Mouse (Mus musculus) liver, embryonic 14.5 days (tissue): Measurements from ENCODE around the gene Bmp7. TPM values are rescaled to one million over a fixed set of nuclear protein-coding genes. Genes with fewer than 3 reads are reported as not detected.

Source experiments
- ATAC-seq: fragments of 200-750 bp; cut with Nextera tagmentation; 2 replicates; pipeline ENCODE4 v1.8.0; 2017; ENCODE audit warnings: moderate number of reproducible peaks, mild to moderate bottlenecking, moderate library complexity; ENCODE audit not compliant: insufficient read depth
- DNase-seq, 3 experiments: peaks; one replicate each; pipeline ENCODE4 v3.0.0-alpha.2; 2012 to 2013; ENCODE audit warnings: low read depth in 3 of 3, low spot score in 3 of 3
- H3K27ac ChIP-seq: fragments of 300-500 bp; sonication (generic); 2 replicates; pipeline ENCODE4 v1.5.1; 2014; ENCODE audit warnings: moderate library complexity, mild to moderate bottlenecking, control low read depth, inconsistent platforms
- H3K27me3 ChIP-seq: fragments of 300-500 bp; sonication (generic); 2 replicates; pipeline ENCODE4 v1.6.1; 2014; ENCODE audit warnings: mild to moderate bottlenecking, low read length, moderate library complexity; ENCODE audit not compliant: control insufficient read depth, insufficient read depth
- H3K36me3 ChIP-seq: fragments of 300-500 bp; sonication (generic); replicated peaks from 2 replicates; pipeline ENCODE4 v1.6.1; 2014; ENCODE audit warnings: low read depth; ENCODE audit not compliant: control insufficient read depth, insufficient read depth
- H3K4me1 ChIP-seq, 2 experiments: fragments of 200-500 bp in 1 of 2; fragments of 300-500 bp in 1 of 2; sonication (generic) in 1 of 2; replicated peaks; 2 replicates each; pipeline ENCODE4 v1.6.1; 2012 to 2014; ENCODE audit warnings: antibody characterized with exemption in 1 of 2, inconsistent platforms in 1 of 2, low read length in 1 of 2; ENCODE audit not compliant: control insufficient read depth in 2 of 2, insufficient read depth in 2 of 2
- H3K4me2 ChIP-seq: fragments of 300-500 bp; sonication (generic); 2 replicates; pipeline ENCODE4 v1.6.1; 2014; ENCODE audit warnings: low read depth, mild to moderate bottlenecking, control low read depth, moderate library complexity
- H3K4me3 ChIP-seq, 2 experiments: fragments of 200-500 bp in 1 of 2; fragments of 300-500 bp in 1 of 2; sonication (generic) in 1 of 2; 2 replicates each; pipeline ENCODE4 v1.5.1; 2012 to 2014; ENCODE audit warnings: low read depth in 2 of 2, low read length in 2 of 2, mild to moderate bottlenecking in 2 of 2, control low read depth in 1 of 2, inconsistent platforms in 1 of 2, moderate library complexity in 1 of 2; ENCODE audit not compliant: insufficient read depth in 1 of 2
- H3K9ac ChIP-seq: fragments of 300-500 bp; sonication (generic); replicated peaks from 2 replicates; pipeline ENCODE4 v1.6.1; 2014; ENCODE audit warnings: mild to moderate bottlenecking, control low read depth, moderate library complexity
- H3K9me3 ChIP-seq: fragments of 300-500 bp; sonication (generic); 2 replicates; pipeline ENCODE4 v1.6.1; 2016; ENCODE audit warnings: low read length, mixed read lengths; ENCODE audit not compliant: control insufficient read depth
- CTCF ChIP-seq: IDR thresholded peaks from 2 replicates; pipeline ENCODE4 v1.5.1; 2016; ENCODE audit warnings: antibody characterized with exemption, low read depth, control low read depth
- EP300 ChIP-seq: IDR thresholded peaks from 2 replicates; pipeline ENCODE4 v1.6.1; 2016; ENCODE audit warnings: antibody characterized with exemption, low read depth
- WGBS: fragments of 180-500 bp; shearing (Covaris S2); extraction: QIAGEN DNeasy Blood & Tissue Kit; methylation state at CpG from one replicate; pipeline ENCODE4 v1.1.7; 2014; ENCODE audit not compliant: insufficient replicate concordance; 5-methylcytosine and 5-hydroxymethylcytosine counted together
- polyA plus RNA-seq, 2 experiments: library from polyadenylated mRNA; depleted of rRNA in 1 of 2; stranded (reverse) in 1 of 2; unstranded in 1 of 2; fragments of >200 nt; fragmentation: Nextera tagmentation in 1 of 2; extraction: Ambion mirVana in 1 of 2; gene quantifications; 2 replicates each; pipeline versions ENCODE4 v1.2.1 to v1.2.3; 2012 to 2014

Gene Bmp7
- polyA plus RNA-seq, 2 experiments, result 1.7 to 1.8 TPM

GRCm38 (mm10) chr2:172933631-172934419 lies 6.3 kb downstream of the Bmp7 start:
- DNase-seq, result no peak
- H3K4me1 ChIP-seq, result peaks cover 0 to 4% of the 10 kb centered on the region in 2 experiments; a peak in 2 of 4 replicates

DNA sequence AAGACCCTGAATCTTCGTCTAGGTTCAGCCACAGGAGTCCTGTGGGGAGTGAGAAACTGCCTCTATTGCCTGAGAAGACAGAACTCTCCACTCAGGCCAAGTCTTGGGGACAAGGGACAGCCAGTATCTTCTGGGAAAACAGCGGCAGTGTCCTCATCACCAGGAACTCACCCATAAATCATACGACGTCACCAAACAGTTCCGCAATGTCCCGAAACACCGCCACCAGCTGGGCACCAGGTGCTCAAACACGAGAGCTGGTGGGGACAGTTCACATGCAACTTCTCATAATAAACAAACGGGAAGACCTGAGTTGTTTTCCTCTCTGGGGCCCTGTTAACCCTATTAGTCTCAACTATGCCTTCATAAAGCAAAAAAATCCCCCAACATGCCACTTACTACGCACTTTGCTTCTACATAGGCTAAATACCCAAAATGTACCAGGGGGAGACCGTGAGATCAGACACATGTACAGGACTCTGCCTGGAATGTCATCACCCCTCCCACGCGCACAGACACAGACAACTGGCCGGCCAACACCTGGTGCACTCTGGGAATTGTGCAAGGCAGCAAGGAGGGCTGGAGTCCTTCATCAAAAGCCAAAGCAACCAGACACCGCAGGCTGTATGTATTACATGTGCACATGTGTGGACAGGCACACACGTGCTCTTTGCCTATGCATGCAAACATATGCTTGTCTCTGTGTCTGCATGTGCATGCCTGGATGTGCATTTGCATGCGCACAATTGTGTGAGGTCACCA lies 8.8 kb downstream of the Bmp7 start:
- DNase-seq, result no peak
- H3K27me3 ChIP-seq, result peaks cover 26% of the 10 kb centered on the region
- H3K4me1 ChIP-seq, result peaks cover 0 to 3% of the 10 kb centered on the region in 2 experiments; a peak in 2 of 4 replicates

More at GRCm38 (mm10) chr2:172933631-172934419, 6.3 kb downstream of the Bmp7 start:
- Histone ChIP-seq H3K27ac (no peak overlapping the region), H3K4me2 (no peak overlapping the region), H3K9me3 (no peaks in the 10 kb centered on the region), H3K9ac (no peak overlapping the region), H3K36me3 (no peaks in the 10 kb centered on the region), H3K4me3 (no peak overlapping the region), H3K27me3 (peaks cover 50% of the 10 kb centered on the region)
- WGBS, result 5% methylated on average over 34 of the region's 34 CpGs
- TF ChIP-seq EP300 (no peak), CTCF (no peak)
- ATAC-seq, result no peak

DNA sequence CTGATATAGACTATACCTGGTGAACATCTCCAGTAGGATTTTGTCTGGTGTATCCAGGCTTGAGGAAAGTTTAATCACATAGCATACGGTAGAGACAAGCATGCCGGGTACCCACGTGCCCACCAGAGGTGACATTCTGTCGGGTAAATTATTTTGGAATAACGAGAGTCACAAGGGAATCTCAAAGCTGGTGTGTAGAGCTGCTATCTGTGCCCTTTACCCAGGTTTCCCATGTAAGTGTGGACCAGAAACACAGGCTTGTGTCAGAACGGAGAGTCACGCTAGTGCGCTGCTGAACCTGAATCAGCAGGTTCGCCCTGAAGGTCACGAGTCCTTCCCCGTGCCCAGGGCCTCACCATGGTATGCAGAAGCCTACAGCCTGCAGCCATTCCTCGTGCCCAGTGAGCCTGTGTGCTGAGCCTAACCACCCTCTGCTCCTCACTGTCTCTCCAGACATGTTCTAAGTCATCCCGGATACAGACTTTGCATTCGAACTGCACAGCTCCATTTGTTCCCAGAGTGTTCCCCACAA lies 10.2 kb downstream of the Bmp7 start:
- no peak for ATAC-seq
- Histone ChIP-seq H3K4me3 (no peak overlapping the region), H3K27me3 (peaks cover 17% of the 10 kb centered on the region), H3K9me3 (no peaks in the 10 kb centered on the region), H3K27ac (no peak overlapping the region), H3K4me2 (no peak overlapping the region), H3K4me1 (peaks cover 0 to 3% of the 10 kb centered on the region in 2 experiments; a peak in 1 of 4 replicates), H3K36me3 (no peaks in the 10 kb centered on the region), H3K9ac (no peak overlapping the region)
- TF ChIP-seq EP300, result no peak
- TF ChIP-seq CTCF, result no peak
- WGBS, result 72% methylated on average over 14 of the region's 14 CpGs
- no peak for DNase-seq

More for the DNA sequence above, 8.8 kb downstream of the Bmp7 start:
- no peak overlapping the region for H3K4me3 ChIP-seq
- H3K9me3 ChIP-seq, result no peaks in the 10 kb centered on the region
- WGBS, result 65% methylated on average over 17 of the region's 17 CpGs
- no peaks in the 10 kb centered on the region for H3K36me3 ChIP-seq
- ATAC-seq, result no peak
- no peak overlapping the region for H3K4me2 ChIP-seq
- no peak overlapping the region for H3K9ac ChIP-seq
- TF ChIP-seq EP300 (no peak), CTCF (no peak)
- H3K27ac ChIP-seq, result no peak overlapping the region

- no peak for DNase-seq
- no peaks in the 10 kb centered on the region; the same call in 1 of the 2 replicates for H3K27me3 ChIP-seq
- H3K27ac ChIP-seq, result no peak overlapping the region
- no peak for ATAC-seq
- no peak overlapping the region for H3K4me3 ChIP-seq
- no peak overlapping the region for H3K4me2 ChIP-seq
- 30% methylated on average over 5 of the region's 5 CpGs for WGBS
- TF ChIP-seq EP300 (no peak), CTCF (no peak)
- no peaks in the 10 kb centered on the region for H3K9me3 ChIP-seq
- no peak overlapping the region for H3K9ac ChIP-seq
- H3K36me3 ChIP-seq, result no peaks in the 10 kb centered on the region
- H3K4me1 ChIP-seq, result no peaks in the 10 kb centered on the region
Measured at GRCm38 (mm10) chr2:172927643-172928042, 12.5 kb downstream of the Bmp7 start.

GRCm38 (mm10) chr2:172926311-172926710 lies 13.8 kb downstream of the Bmp7 start:
- Histone ChIP-seq H3K27me3 (no peaks in the 10 kb centered on the region), H3K9ac (no peak overlapping the region), H3K4me3 (no peak overlapping the region), H3K27ac (no peak overlapping the region), H3K9me3 (no peaks in the 10 kb centered on the region), H3K4me1 (no peaks in the 10 kb centered on the region), H3K4me2 (no peak overlapping the region), H3K36me3 (no peaks in the 10 kb centered on the region)
- DNase-seq (no peak), ATAC-seq (no peak)
- WGBS, result 51% methylated on average over 4 of the region's 4 CpGs
- TF ChIP-seq CTCF (no peak), EP300 (no peak)
